11 mouse cellular contexts compared by ENCODE assay signal in the genomic region with DNA sequence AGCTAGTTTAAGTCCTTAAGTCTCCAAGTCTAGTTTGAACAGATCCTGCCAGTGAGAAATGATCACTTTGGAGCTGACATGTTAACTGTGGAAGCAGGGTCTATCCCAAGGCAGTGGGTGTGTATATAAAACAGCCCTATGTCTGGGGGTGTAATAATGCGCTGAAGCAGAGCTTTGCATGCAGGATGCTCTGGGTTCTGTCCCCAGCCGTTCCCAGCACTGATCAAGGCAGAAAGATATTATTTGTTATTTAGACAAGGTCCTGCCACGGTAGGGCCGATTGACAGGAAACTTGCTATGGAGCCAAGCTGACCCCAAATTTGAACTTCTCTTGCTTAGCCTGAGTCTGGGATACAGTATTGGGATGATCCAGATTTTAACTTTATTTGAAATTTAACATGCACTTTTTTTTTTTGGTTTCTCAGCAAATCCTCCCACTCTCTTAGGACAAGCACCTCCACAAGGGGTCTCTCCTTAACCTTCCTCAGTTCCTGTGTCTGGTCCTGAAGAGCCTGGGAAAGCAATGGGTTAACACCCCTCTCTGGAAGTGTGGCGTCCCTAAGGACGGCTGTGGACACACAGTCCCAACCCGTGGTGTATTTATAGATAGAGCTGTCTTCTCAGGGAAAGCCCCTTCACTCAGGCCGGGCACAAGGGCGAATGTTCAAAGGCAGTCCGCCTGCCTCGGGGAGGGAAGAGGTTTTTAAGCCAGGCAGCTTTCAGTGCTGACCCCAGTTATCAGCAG. TPM values are rescaled to one million over a fixed set of nuclear protein-coding genes. Genes with fewer than 3 reads are reported as not detected.
DNase-seq lines count a peak whose midpoint lies in the region; ATAC-seq and TF ChIP-seq lines count a peak whose summit lies in the region.
"Had no signal": no experiment of that assay in that cellular context is flagged by ENCODE, and none has a peak within 500 bp of the region (broad histone marks: within the 10 kb centered on the region; RNA-seq: fewer than 3 reads in every experiment).

No protein-coding gene starts in this region.

- H3K9me3 ChIP-seq in lung, embryonic 15.5 days, result no peaks in the 10 kb centered on the region
- H3K9me3 ChIP-seq in intestine, postnatal 0 days (ENCODE audit: control insufficient read depth), result no peaks in the 10 kb centered on the region
- H3K9me3 ChIP-seq in neural tube, embryonic 15.5 days (replicated peaks), result no peaks in the 10 kb centered on the region
- H3K9me3 ChIP-seq: midbrain, embryonic 12.5 days had no signal

- H3K4me2 ChIP-seq in lung, embryonic 15.5 days, result peak overlapping the region; percentile 16; the same call in 1 of the 2 replicates
- no peak overlapping the region for H3K4me2 ChIP-seq in intestine, postnatal 0 days (replicated peaks; ENCODE audit: low read depth)
- H3K4me2 ChIP-seq in neural tube, embryonic 15.5 days, result no peak overlapping the region
- H3K4me2 ChIP-seq: midbrain, embryonic 12.5 days had no signal

- peak; percentile 63 for DNase-seq in adrenal gland, postnatal 14 days
- no peak for DNase-seq in adrenal gland, postnatal 36 days
- DNase-seq in lung, postnatal 14 days, result no peak
- DNase-seq: adrenal gland, postnatal 10 days had no signal

- no peaks in the 10 kb centered on the region for H3K36me3 ChIP-seq in lung, embryonic 15.5 days
- no peaks in the 10 kb centered on the region; the same call in 1 of the 2 replicates for H3K36me3 ChIP-seq in intestine, postnatal 0 days (ENCODE audit: control insufficient read depth, insufficient read depth)
- no peaks in the 10 kb centered on the region for H3K36me3 ChIP-seq in neural tube, embryonic 15.5 days
- H3K36me3 ChIP-seq: midbrain, embryonic 12.5 days had no signal

- peaks cover 67% of the 10 kb centered on the region for H3K4me1 ChIP-seq in lung, embryonic 15.5 days
- peaks cover 19% of the 10 kb centered on the region for H3K4me1 ChIP-seq in embryonic fibroblast, embryonic 13.5 days (ENCODE audit: control insufficient read depth, insufficient read depth, low read length)
- H3K4me1 ChIP-seq in intestine, postnatal 0 days (replicated peaks; ENCODE audit: control insufficient read depth, insufficient read depth, low read length), result peaks cover 10% of the 10 kb centered on the region
- H3K4me1 ChIP-seq in neural tube, embryonic 15.5 days, result peaks cover 23% of the 10 kb centered on the region

- H3K27me3 ChIP-seq in lung, embryonic 15.5 days, result no peaks in the 10 kb centered on the region
- H3K27me3 ChIP-seq in intestine, postnatal 0 days (replicated peaks; ENCODE audit: control insufficient read depth, insufficient read depth, low read length), result no peaks in the 10 kb centered on the region
- no peaks in the 10 kb centered on the region for H3K27me3 ChIP-seq in neural tube, embryonic 15.5 days (replicated peaks)

- H3K9ac ChIP-seq in lung, embryonic 15.5 days, result no peak overlapping the region
- H3K9ac ChIP-seq in intestine, postnatal 0 days (ENCODE audit: low read depth, low read length), result no peak overlapping the region
- H3K9ac ChIP-seq in neural tube, embryonic 15.5 days (replicated peaks), result no peak overlapping the region
- H3K9ac ChIP-seq: midbrain, embryonic 12.5 days had no signal

- TF ChIP-seq CTCF in embryonic fibroblast, embryonic 13.5 days (IDR thresholded peaks at IDR 0.05; ENCODE audit: borderline replicate concordance, insufficient read depth, low read length), result no peak
- peak; percentile 45 for TF ChIP-seq CTCF in intestine, postnatal 0 days (IDR thresholded peaks at IDR 0.05; ENCODE audit: low read depth)

- no peak; the same call in 1 of the 2 replicates for ATAC-seq in lung, embryonic 15.5 days (ENCODE audit: borderline replicate concordance, extremely low read depth, low FRiP score, low TSS enrichment)
- ATAC-seq in intestine, postnatal 0 days, result no peak
- no peak for ATAC-seq in neural tube, embryonic 15.5 days (ENCODE audit: low FRiP score)
- no peak for ATAC-seq in megakaryocyte progenitor cell, adult 5-6 weeks (replicated peaks; ENCODE audit: poor library complexity)

- WGBS in lung, embryonic 15.5 days, result 15% methylated on average over 11 of the region's 11 CpGs
- WGBS in intestine, postnatal 0 days, result 35% methylated on average over 11 of the region's 11 CpGs
- 45% methylated on average over 11 of the region's 11 CpGs for WGBS in neural tube, embryonic 15.5 days

- no peak overlapping the region for H3K4me3 ChIP-seq in lung, embryonic 15.5 days
- H3K4me3 ChIP-seq in embryonic fibroblast, embryonic 13.5 days (ENCODE audit: insufficient read depth, low read length), result no peak overlapping the region
- H3K4me3 ChIP-seq in intestine, postnatal 0 days (ENCODE audit: low read depth, low read length), result no peak overlapping the region
- no peak overlapping the region for H3K4me3 ChIP-seq in neural tube, embryonic 15.5 days (replicated peaks)
- H3K4me3 ChIP-seq: midbrain, embryonic 12.5 days had no signal

- H3K27ac ChIP-seq in lung, embryonic 15.5 days, result peak overlapping the region; percentile 84
- peak overlapping the region; percentile 69 for H3K27ac ChIP-seq in embryonic fibroblast, embryonic 13.5 days (ENCODE audit: insufficient read depth, low read length)
- H3K27ac ChIP-seq in intestine, postnatal 0 days (ENCODE audit: low read depth, low read length), result no peak overlapping the region
- no peak overlapping the region for H3K27ac ChIP-seq in neural tube, embryonic 15.5 days (replicated peaks)
- H3K27ac ChIP-seq: midbrain, embryonic 12.5 days had no signal

- no peak for TF ChIP-seq POLR2A in embryonic fibroblast, embryonic 13.5 days (IDR thresholded peaks at IDR 0.05; ENCODE audit: low read depth, low read length)

RNA-seq across cellular contexts. Expression of a gene that starts 1.6 kb away (rescaled TPM):
- total RNA-seq in adrenal gland, postnatal 14 days (2021), result 6.6 and 8.4 TPM in 2 replicates
- 10 to 100 TPM in 1 of 2 experiments, 1 to 10 TPM in 1; 6.5 to 11.1 TPM for total RNA-seq in adrenal gland, postnatal 36 days (2021)
- 3.1 and 5.7 TPM in 2 replicates for polyA plus RNA-seq in lung, embryonic 15.5 days (2015; fragmentation: Nextera tagmentation; extraction: Ambion mirVana)
- 18.9 and 26.4 TPM in 2 replicates for polyA plus RNA-seq in embryonic fibroblast, embryonic 13.5 days (2011; ENCODE audit: insufficient read length, low read depth, missing spikeins)
- 3.2 and 3.8 TPM in 2 replicates for polyA plus RNA-seq in intestine, postnatal 0 days (2015; fragmentation: Nextera tagmentation; extraction: Ambion mirVana)
- polyA plus RNA-seq in neural tube, embryonic 15.5 days (2015; fragmentation: Nextera tagmentation; extraction: Ambion mirVana), result 1.3 and 1.6 TPM in 2 replicates
- total RNA-seq in megakaryocyte progenitor cell, adult 5-6 weeks (2015), result 0.17 and 1.4 TPM in 2 replicates
- total RNA-seq in megakaryocyte progenitor cell, adult 5-6 weeks (2017), result 0.33 TPM in 1 of 2 replicates, not detected in the other

RNA-seq across cellular contexts. Expression of a gene that starts 30.8 kb away (rescaled TPM):
- 151 and 187 TPM in 2 replicates for total RNA-seq in adrenal gland, postnatal 14 days (2021)
- total RNA-seq in adrenal gland, postnatal 36 days (2021), result 100 to 1,000 TPM; 199 to 227 TPM
- polyA plus RNA-seq in lung, embryonic 15.5 days (2015; fragmentation: Nextera tagmentation; extraction: Ambion mirVana), result 64.5 and 65.2 TPM in 2 replicates
- polyA plus RNA-seq in embryonic fibroblast, embryonic 13.5 days (2011; ENCODE audit: insufficient read length, low read depth, missing spikeins), result 109 and 118 TPM in 2 replicates
- polyA plus RNA-seq in intestine, postnatal 0 days (2015; fragmentation: Nextera tagmentation; extraction: Ambion mirVana), result 52.4 and 53.3 TPM in 2 replicates
- polyA plus RNA-seq in neural tube, embryonic 15.5 days (2015; fragmentation: Nextera tagmentation; extraction: Ambion mirVana), result 41.4 and 42.0 TPM in 2 replicates
- total RNA-seq in megakaryocyte progenitor cell, adult 5-6 weeks (2015), result 154 and 191 TPM in 2 replicates
- total RNA-seq in megakaryocyte progenitor cell, adult 5-6 weeks (2017), result 131 and 135 TPM in 2 replicates

RNA-seq across cellular contexts. Expression of a gene that starts 50.0 kb away (rescaled TPM):
- total RNA-seq in adrenal gland, postnatal 14 days (2021), result 188 and 208 TPM in 2 replicates
- 100 to 1,000 TPM; 428 to 676 TPM for total RNA-seq in adrenal gland, postnatal 36 days (2021)
- polyA plus RNA-seq in lung, embryonic 15.5 days (2015; fragmentation: Nextera tagmentation; extraction: Ambion mirVana), result 16.9 and 20.4 TPM in 2 replicates
- polyA plus RNA-seq in embryonic fibroblast, embryonic 13.5 days (2011; ENCODE audit: insufficient read length, low read depth, missing spikeins), result 155 and 327 TPM in 2 replicates
- 35.8 and 39.1 TPM in 2 replicates for polyA plus RNA-seq in intestine, postnatal 0 days (2015; fragmentation: Nextera tagmentation; extraction: Ambion mirVana)
- polyA plus RNA-seq in neural tube, embryonic 15.5 days (2015; fragmentation: Nextera tagmentation; extraction: Ambion mirVana), result 11.6 and 11.8 TPM in 2 replicates
- 3.9 and 5.4 TPM in 2 replicates for total RNA-seq in megakaryocyte progenitor cell, adult 5-6 weeks (2015)
- 0.37 and 1.8 TPM in 2 replicates for total RNA-seq in megakaryocyte progenitor cell, adult 5-6 weeks (2017)
- total RNA-seq: common myeloid progenitor, adult 5-6 weeks had no signal

Comparison
In these comparisons a context has a peak if more than half of its experiments do, and no peak if none do; other contexts are left out.
1. H3K27ac ChIP-seq: peak in lung, embryonic 15.5 days (single experiment) and embryonic fibroblast, embryonic 13.5 days (single experiment); none in intestine, postnatal 0 days (single experiment) and neural tube, embryonic 15.5 days (single experiment).